Mouse (Mus musculus): ENCODE measurements around the gene Galnt10. TPM values are rescaled to one million over a fixed set of nuclear protein-coding genes. Genes with fewer than 3 reads are reported as not detected.

Gene Galnt10
- polyA plus RNA-seq, 1 experiment from 2014 or later = 27.1 TPM

DNA sequence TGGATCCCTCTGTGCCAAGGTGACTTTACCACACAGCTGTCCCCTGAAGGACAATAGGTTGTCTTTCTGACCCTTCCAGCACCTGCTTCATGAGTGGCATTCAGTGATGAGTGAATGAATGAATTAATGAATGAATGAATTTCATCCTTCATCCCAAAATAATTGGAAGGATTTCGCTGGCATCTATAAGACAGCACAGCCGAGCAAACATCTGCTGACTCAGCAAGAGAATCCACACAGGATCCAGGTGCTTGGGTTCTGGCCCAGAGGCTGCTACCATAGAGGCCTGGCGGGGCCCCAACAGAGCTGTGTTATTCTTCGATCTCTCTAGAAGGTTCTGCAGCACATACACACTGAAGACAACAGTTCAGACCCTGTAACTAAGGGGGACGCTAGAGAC, 125.5 kb downstream of the Galnt10 start:
- 89% methylated on average over 5 of the region's 5 CpGs for WGBS (ENCODE audit: insufficient replicate concordance)
- H3K36me3 ChIP-seq (replicated peaks) = peaks cover 73% of the 10 kb centered on the region
- no peak for ATAC-seq (ENCODE audit: insufficient read depth)
- H3K9ac ChIP-seq = no peak overlapping the region
- H3K27ac ChIP-seq (replicated peaks) = no peak overlapping the region
- no peaks in the 10 kb centered on the region for H3K4me1 ChIP-seq (replicated peaks)
- no peak overlapping the region for H3K4me2 ChIP-seq
- H3K4me3 ChIP-seq (replicated peaks) = no peak overlapping the region
- no peaks in the 10 kb centered on the region for H3K9me3 ChIP-seq (replicated peaks)
- H3K27me3 ChIP-seq = no peaks in the 10 kb centered on the region

DNA sequence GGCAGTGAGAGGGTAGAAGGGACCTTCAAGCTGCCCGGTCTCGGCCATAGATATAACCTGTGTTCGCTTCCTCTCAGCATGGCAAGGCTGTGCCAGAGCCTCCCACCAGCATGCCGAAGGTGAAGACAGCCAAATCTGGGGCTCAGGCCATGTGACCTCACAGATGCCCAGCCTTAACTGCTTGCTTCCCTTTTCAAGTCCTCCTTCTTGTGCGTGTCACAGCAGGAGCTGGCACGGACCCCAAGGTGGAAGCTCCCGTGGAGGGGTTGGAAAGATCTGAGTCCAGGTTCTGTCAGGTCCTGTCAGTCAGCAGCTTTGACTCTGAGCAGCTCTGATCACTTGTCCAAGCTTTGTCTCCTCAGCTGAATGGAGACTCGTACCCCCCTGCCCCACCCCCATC, 126.4 kb downstream of the Galnt10 start:
- Histone ChIP-seq H3K9ac (no peak overlapping the region), H3K27ac (replicated peaks) (no peak overlapping the region), H3K9me3 (replicated peaks) (no peaks in the 10 kb centered on the region), H3K36me3 (replicated peaks) (peaks cover 64% of the 10 kb centered on the region), H3K4me1 (replicated peaks) (peaks cover 2% of the 10 kb centered on the region), H3K4me2 (no peak overlapping the region), H3K4me3 (replicated peaks) (no peak overlapping the region), H3K27me3 (no peaks in the 10 kb centered on the region)
- 85% methylated on average over 8 of the region's 8 CpGs for WGBS (ENCODE audit: insufficient replicate concordance)
- no peak for ATAC-seq (ENCODE audit: insufficient read depth)

DNA sequence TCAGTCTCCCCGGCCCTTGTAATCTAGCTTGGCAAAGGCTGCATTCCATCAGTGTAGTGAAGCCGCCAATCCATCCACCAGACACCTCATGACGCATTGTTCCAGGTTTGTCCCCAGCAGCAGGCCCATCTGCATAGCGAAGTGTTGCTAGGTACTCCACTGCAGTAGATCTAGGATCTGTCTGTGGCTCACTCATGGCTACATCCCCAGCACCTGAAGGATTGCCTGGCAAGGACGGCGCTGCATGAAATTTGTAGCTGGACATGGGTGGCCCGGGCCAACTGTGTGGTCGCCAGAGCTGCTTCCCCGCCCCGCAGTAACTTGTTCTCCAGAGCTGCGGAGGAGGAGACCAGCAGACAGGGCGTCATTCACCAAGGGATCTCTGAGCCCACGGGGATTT, 128.2 kb downstream of the Galnt10 start:
- no peak overlapping the region for H3K9ac ChIP-seq
- no peak overlapping the region for H3K27ac ChIP-seq (replicated peaks)
- WGBS (ENCODE audit: insufficient replicate concordance) = 67% methylated on average over 13 of the region's 13 CpGs
- no peak overlapping the region for H3K4me2 ChIP-seq
- no peak overlapping the region for H3K4me3 ChIP-seq (replicated peaks)
- no peaks in the 10 kb centered on the region for H3K9me3 ChIP-seq (replicated peaks)
- ATAC-seq (ENCODE audit: insufficient read depth) = no peak
- H3K36me3 ChIP-seq (replicated peaks) = peaks cover 46% of the 10 kb centered on the region
- H3K4me1 ChIP-seq (replicated peaks) = peaks cover 14% of the 10 kb centered on the region
- no peaks in the 10 kb centered on the region for H3K27me3 ChIP-seq

DNA sequence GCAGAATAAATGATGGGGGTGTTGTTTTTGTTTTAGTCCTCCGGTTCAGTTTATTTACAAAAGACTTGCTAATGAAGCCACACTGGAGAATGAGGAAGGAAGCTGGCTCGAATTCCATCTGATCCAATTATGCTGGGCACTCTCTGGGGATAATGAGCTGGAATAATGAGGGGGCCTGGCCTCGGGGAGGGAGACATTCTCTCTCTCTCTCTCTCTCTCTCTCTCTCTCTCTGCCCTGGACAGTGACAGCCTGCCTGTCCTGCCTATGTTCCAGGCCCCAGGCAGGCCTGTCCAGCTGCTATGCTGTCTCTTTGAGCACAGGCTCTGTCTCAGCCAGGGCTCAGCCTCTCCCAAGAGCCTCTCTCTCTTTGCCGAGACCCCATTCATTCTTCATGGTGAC, 128.7 kb downstream of the Galnt10 start:
- no peak overlapping the region for H3K4me3 ChIP-seq (replicated peaks)
- no peak overlapping the region for H3K4me2 ChIP-seq
- 46% methylated on average over 4 of the region's 4 CpGs for WGBS (ENCODE audit: insufficient replicate concordance)
- no peaks in the 10 kb centered on the region for H3K27me3 ChIP-seq
- H3K9me3 ChIP-seq (replicated peaks) = no peaks in the 10 kb centered on the region
- H3K4me1 ChIP-seq (replicated peaks) = peaks cover 14% of the 10 kb centered on the region
- no peak overlapping the region for H3K9ac ChIP-seq
- H3K27ac ChIP-seq (replicated peaks) = no peak overlapping the region
- ATAC-seq (ENCODE audit: insufficient read depth) = no peak
- peaks cover 45% of the 10 kb centered on the region for H3K36me3 ChIP-seq (replicated peaks)

DNA sequence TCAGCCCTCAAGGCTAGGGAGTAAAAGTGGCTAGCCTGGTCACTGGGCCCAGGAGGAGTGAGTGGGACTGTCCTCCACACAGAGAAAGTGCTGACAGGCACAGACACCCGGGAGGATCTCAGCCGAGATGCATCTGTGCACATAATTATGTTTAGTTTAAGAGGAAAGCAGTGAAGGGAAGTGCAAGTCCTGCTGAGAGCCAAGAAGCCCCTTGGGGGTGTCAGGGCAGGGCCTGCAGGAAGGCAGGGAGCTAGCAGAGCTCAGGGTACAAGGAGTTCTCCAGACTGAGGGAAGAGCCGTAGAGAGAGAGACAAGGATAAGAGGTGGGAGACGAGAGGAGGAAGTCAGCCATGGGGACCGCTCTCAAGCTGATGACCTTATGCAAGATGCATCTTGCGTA, 130.6 kb downstream of the Galnt10 start:
- no peak for ATAC-seq (ENCODE audit: insufficient read depth)
- no peak overlapping the region for H3K4me3 ChIP-seq (replicated peaks)
- no peaks in the 10 kb centered on the region for H3K27me3 ChIP-seq
- 62% methylated on average over 6 of the region's 6 CpGs for WGBS (ENCODE audit: insufficient replicate concordance)
- peaks cover 14% of the 10 kb centered on the region for H3K4me1 ChIP-seq (replicated peaks)
- H3K9me3 ChIP-seq (replicated peaks) = no peaks in the 10 kb centered on the region
- H3K27ac ChIP-seq (replicated peaks) = no peak overlapping the region
- H3K9ac ChIP-seq = no peak overlapping the region
- no peak overlapping the region for H3K4me2 ChIP-seq
- peaks cover 28% of the 10 kb centered on the region for H3K36me3 ChIP-seq (replicated peaks)

DNA sequence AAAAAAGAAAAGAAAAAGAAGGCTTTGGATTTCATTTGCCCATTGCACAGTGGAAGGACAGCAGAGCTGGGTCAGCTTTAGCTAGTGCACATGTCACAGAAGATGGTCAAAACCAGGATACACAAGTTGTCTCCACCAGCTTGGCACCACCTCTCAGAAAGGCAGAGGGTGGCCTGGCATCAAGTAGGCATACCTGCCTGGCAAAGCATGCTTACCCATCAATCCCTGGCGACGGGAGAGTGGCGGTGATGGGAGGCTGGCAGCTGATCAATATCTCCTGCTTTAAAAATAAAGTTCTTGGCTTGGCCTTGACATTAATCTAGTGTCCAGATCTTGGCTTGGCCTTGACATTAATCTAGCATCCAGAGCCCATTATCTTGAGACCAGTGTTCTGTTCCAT, 131.3 kb downstream of the Galnt10 start:
- no peak overlapping the region for H3K4me3 ChIP-seq (replicated peaks)
- H3K4me2 ChIP-seq = no peak overlapping the region
- no peak overlapping the region for H3K27ac ChIP-seq (replicated peaks)
- no peak overlapping the region for H3K9ac ChIP-seq
- WGBS (ENCODE audit: insufficient replicate concordance) = 79% methylated on average over 3 of the region's 3 CpGs
- H3K36me3 ChIP-seq (replicated peaks) = peaks cover 28% of the 10 kb centered on the region
- H3K4me1 ChIP-seq (replicated peaks) = peaks cover 14% of the 10 kb centered on the region
- H3K27me3 ChIP-seq = no peaks in the 10 kb centered on the region
- ATAC-seq (ENCODE audit: insufficient read depth) = no peak
- no peaks in the 10 kb centered on the region for H3K9me3 ChIP-seq (replicated peaks)

DNA sequence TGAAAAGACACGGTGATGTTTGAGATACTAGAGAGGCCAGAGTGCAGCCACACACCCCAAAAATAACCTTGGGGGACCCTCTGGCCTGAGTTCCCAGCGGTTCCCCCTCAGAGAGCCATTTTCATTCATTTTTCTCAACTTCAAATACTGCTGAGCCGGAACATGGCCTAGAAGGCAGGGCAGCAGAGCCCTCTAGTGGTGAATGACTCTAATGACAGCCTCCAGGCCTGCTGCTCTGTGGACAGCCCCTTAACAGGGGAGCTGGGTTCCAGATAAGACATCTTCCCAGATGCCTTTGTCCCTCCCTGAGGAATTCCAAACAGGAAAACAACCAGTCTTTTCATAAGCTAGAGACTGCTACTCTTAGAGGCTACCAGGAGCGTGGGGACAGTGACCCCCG, 133.1 kb downstream of the Galnt10 start:
- Histone ChIP-seq H3K4me3 (replicated peaks) (no peak overlapping the region), H3K9ac (no peak overlapping the region), H3K9me3 (replicated peaks) (no peaks in the 10 kb centered on the region), H3K4me2 (no peak overlapping the region), H3K36me3 (replicated peaks) (peaks cover 25% of the 10 kb centered on the region), H3K27me3 (no peaks in the 10 kb centered on the region), H3K27ac (replicated peaks) (no peak overlapping the region), H3K4me1 (replicated peaks) (peaks cover 14% of the 10 kb centered on the region)
- WGBS (ENCODE audit: insufficient replicate concordance) = 27% methylated on average over 5 of the region's 5 CpGs
- no peak for ATAC-seq (ENCODE audit: insufficient read depth)

DNA sequence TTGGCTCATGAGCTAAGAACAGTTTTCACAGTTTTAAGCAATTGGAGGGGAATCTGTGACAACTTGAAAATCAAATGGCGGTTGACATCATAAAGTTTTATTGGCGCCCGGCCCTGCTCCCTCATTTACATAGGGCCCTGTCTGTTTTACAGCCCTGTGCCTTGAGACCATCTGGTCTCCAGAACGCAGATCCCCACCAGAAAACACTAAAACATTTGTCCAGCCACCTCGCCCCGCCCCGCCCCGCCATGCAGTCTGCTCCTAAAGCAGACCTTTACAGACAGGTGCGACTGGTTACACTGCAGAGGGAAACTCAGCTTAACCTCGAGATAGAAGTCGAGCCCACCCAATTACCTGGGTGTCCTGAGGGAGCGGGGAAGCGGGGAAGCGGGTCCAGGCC, 134.6 kb downstream of the Galnt10 start:
- Histone ChIP-seq H3K36me3 (replicated peaks) (peaks cover 34% of the 10 kb centered on the region), H3K27me3 (no peaks in the 10 kb centered on the region), H3K9ac (no peak overlapping the region), H3K9me3 (replicated peaks) (no peaks in the 10 kb centered on the region), H3K27ac (replicated peaks) (no peak overlapping the region), H3K4me2 (no peak overlapping the region), H3K4me1 (replicated peaks) (peaks cover 14% of the 10 kb centered on the region), H3K4me3 (replicated peaks) (no peak overlapping the region)
- WGBS (ENCODE audit: insufficient replicate concordance) = 71% methylated on average over 14 of the region's 14 CpGs
- ATAC-seq (ENCODE audit: insufficient read depth) = no peak

DNA sequence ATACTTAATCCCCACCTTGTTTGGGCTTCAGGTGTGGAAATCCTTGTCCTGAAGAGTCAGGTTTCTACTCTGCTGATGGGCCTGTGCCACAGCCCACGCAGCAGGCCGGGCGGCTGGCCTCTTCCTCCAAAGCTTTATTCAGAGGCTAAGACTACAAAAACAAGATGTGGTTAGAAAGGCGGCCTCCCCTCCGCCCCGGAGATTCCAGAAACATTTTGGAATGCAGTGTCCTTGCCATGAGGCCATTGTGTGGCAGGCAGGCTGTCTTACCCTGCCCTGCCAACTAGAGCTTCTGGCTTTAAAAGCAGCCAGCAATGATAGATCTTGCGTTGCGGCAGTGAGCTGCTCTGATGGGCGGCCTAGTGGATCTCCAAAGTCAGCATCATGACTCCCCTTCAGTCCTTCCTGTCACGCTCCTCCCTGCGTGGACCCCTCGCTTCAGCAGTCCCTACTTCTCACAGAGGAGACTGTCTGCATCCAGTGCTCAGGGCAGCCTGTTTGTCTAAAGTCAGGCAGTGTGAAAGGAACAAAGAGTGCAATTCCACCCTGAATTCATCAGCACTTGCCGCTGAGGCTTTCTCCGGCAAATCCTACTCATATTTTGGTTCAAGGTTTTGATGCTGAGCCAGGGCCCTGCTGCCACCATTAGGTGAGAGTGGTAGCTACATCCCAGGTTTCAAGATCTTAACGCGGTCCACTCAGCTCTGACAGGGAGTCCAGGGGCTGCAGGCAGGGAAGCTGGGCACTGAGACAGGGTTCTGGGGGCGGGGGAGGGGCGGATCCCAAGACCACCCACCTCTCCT, 141.6 kb downstream of the Galnt10 start:
- H3K9me3 ChIP-seq (replicated peaks) = no peaks in the 10 kb centered on the region
- no peaks in the 10 kb centered on the region for H3K27me3 ChIP-seq
- 0 out of 2 replicates have a peak, but pooled peaks cover 3% of the 10 kb centered on the region for H3K4me1 ChIP-seq (replicated peaks)
- no peak overlapping the region for H3K4me2 ChIP-seq
- peaks cover 21% of the 10 kb centered on the region for H3K36me3 ChIP-seq (replicated peaks)
- no peak overlapping the region for H3K27ac ChIP-seq (replicated peaks)
- no peak overlapping the region for H3K4me3 ChIP-seq (replicated peaks)
- ATAC-seq (ENCODE audit: insufficient read depth) = no peak
- no peak overlapping the region for H3K9ac ChIP-seq
- WGBS (ENCODE audit: insufficient replicate concordance) = 69% methylated on average over 18 of the region's 18 CpGs

DNA sequence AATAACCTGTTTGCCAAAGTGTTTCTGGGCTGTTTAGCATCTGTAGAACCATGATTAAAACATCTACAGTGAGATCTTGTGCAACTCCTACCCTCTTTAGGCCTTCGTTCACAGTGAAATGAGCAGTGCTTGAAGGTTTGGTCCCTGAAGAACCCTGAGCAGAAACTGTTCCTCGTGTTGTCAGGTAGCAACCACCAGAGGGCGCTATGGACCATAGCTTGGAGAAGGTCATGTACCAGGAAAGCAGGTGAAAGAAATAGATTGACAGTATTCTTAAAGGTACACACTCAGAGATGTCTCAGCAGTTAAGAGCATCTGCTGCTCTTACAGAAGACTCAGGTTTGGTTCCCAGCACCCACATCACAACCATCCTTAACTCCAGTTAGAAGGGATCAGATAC, 142.7 kb downstream of the Galnt10 start:
- no peak overlapping the region for H3K4me3 ChIP-seq (replicated peaks)
- WGBS (ENCODE audit: insufficient replicate concordance) = 11% methylated on average over 3 of the region's 3 CpGs
- no peak for ATAC-seq (ENCODE audit: insufficient read depth)

DNA sequence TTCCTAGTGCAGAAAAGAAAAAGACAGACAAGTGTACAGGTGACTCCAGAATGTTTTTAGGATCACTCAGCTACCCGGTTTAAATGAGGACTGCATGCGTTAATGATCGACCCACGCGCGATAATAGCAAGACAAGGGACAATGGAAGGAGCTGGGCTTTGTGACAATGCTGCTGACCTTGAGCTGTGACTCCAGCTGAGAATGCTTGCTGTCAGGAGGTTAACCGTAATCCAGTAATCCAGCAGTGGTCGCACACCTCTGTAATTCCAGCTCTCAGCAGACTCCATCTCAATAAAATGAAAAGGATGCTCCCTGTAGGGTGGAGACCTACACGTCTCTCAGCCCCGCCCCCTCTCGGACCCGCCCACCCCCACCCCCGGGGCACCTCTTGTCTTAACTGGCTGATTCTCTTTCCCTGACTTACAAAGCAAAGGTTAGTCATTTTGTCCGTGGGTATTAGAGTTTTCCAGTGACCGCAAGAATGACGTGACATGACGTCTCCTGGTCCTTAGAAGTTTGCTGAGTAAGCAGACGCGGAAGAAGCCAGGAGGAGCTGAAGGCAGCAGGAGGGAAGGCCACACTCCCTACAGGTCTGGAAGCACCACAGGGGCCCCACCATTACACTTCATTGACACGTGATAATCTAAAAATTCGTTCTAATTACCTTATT, 145.8 kb downstream of the Galnt10 start:
- Histone ChIP-seq H3K36me3 (replicated peaks) (no peaks in the 10 kb centered on the region), H3K27me3 (peaks cover 4% of the 10 kb centered on the region; the same call in 1 of the 2 replicates), H3K4me1 (replicated peaks) (0 out of 2 replicates have a peak, but pooled peaks cover 3% of the 10 kb centered on the region), H3K9me3 (replicated peaks) (no peaks in the 10 kb centered on the region), H3K27ac (replicated peaks) (no peak overlapping the region), H3K4me2 (peak overlapping the region; percentile 31), H3K9ac (no peak overlapping the region), H3K4me3 (replicated peaks) (no peak overlapping the region)
- ATAC-seq (ENCODE audit: insufficient read depth) = no peak
- 30% methylated on average over 21 of the region's 21 CpGs for WGBS (ENCODE audit: insufficient replicate concordance)

More for the DNA sequence above, 142.7 kb downstream of the Galnt10 start:
- no peak overlapping the region for H3K4me2 ChIP-seq
- H3K9me3 ChIP-seq (replicated peaks) = no peaks in the 10 kb centered on the region
- H3K27me3 ChIP-seq = no peaks in the 10 kb centered on the region
- peaks cover 16% of the 10 kb centered on the region; the same call in 1 of the 2 replicates for H3K36me3 ChIP-seq (replicated peaks)
- no peak overlapping the region for H3K27ac ChIP-seq (replicated peaks)
- 0 out of 2 replicates have a peak, but pooled peaks cover 3% of the 10 kb centered on the region for H3K4me1 ChIP-seq (replicated peaks)
- no peak overlapping the region for H3K9ac ChIP-seq

Measured in liver, embryonic 15.5 days (tissue).